Mouse (Mus musculus) layer of hippocampus, postnatal 14 days (tissue): Measurements from ENCODE around the gene Hyal3. TPM values are rescaled to one million over a fixed set of nuclear protein-coding genes. Genes with fewer than 3 reads are reported as not detected.
A peak's percentile ranks its signal among the peaks of the same experiment; 100 is the strongest.

Experiments
- DNase-seq, 2 experiments: peaks; one replicate each; pipeline ENCODE4 v3.0.0; 2021 to 2022; ENCODE audit warnings: low spot score in 2 of 2, mixed read lengths in 1 of 2
- total RNA-seq, 2 experiments: library from RNA; stranded (reverse); gene quantifications; 2 replicates each; pipeline ENCODE4 v1.2.3; 2021

The Hyal3 gene
- total RNA-seq, 2 experiments from 2014 or later = 0.95 to 1.5 TPM

DNA sequence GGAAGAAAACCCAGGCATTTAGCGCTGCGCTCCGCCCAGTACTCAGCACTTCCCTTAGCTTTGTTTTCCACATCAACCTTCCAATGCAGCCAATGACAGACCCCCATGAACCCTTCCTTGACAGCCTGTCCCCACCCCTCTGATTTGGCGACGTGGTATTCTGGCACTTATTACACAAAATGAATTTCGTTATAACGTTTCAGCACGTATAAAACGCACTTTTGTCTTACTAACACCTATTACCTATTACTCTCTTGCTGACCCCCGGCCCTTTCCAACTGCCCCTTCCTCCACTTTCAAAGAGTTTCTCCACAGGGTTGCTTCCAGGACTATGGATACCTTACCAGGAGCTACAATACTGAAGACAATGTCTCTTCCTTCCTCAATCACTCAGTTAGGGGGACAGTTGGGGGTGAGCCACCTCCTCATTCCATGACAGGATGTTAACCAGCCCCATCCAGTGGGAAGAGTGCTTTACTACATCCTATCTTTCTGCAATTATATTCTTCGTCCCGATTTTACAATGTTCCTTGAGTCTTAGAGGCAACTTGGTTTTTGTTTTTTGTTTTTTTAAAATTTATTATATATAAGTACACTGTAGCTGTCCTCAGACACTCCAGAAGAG is 32.4 kb downstream of the Hyal3 start:
- DNase-seq = no peak

DNA sequence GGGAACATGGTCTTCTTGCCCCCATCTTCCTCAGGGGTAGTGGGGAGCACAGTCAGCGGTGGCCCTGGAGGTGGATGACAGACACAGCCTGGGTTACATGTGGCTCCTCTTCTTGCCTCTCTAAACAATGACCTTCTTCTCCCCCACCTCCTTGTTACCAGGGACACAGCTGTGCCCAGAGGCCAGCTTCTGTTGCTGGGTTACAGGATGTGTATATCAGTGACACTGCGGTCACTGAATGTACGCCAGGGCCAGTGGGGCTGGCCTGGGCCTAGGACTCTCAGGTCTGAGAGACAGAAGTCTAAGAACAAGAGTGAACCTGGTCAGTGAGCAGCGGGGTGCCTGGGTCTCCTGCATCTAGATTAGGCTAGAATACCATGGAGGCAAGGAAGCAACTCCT is 34.4 kb downstream of the Hyal3 start:
- no peak for DNase-seq

DNA sequence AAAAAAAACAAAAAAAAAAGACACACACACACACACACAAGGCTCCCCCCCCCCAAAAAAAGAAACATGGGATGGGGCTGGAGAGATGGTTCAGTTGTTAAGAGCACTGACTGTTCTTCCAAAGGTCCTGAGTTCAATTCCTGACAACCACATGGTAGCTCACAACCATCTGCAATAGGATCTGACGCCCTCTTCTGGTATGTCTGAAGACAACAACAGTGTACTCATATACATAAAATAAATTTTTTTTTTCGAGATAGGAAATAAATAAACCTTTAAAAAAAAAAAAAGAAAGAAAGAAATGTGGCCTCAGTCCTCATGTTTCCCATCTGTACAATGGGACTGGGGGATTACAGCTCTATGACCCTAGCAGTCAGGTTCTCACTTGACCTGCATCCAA is 36.8 kb downstream of the Hyal3 start:
- DNase-seq = no peak

DNA sequence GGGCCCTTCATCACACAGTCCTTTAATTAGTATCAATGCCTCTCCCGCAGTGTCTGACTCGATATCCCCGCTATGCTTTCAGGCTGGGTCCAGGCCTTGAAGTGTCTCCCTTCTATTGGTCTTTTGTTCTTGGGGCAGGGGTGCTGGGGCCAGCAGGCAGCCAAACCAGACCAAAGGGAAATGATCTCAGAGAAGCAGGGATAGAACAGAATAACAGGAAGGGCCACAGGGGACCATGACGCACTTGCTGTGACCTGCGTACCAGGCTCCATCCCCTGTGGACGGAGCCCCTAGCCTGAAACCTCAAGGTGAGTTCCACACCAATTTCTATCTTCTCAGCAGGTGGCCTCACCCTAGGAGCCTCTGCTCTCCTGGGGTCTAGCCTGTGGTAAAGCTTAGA is 37.5 kb downstream of the Hyal3 start:
- DNase-seq = no peak

DNA sequence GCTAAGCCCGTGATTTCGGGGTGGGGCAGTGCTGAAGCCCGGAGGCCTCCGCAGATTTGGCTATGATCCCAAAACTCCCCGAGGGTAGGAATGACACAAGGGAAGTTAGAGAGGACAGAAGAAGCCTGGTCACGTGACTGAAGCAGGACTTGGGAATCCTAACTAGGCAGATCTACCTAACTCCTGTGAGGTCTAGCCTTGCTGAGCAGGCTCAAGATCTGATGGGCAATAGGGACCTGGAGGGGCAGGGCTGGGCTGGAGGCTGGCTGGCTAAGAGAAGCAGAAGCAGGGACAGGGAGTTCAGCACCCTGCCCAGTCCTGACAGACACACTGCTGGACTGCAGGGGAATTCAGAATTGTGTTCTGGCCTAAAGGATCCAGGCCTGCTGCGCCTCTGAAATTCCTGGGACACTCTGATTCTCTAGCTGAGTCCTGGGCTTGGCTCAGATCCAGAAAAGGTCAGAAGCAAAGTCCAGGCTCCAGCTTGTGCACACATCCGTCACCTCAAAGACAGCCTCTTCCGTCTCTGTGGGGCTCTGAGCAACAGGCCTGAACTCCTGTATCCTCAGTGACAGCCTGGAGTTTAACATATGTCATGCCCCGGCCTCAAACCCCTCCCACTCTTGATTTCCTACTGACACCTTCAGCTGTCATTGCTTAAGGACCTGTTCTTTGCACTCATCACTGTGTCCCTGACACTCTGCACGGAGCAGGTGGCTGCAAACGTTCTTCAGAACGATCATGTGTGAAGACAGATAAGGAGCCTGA is 38.3 kb downstream of the Hyal3 start:
- DNase-seq = no peak

DNA sequence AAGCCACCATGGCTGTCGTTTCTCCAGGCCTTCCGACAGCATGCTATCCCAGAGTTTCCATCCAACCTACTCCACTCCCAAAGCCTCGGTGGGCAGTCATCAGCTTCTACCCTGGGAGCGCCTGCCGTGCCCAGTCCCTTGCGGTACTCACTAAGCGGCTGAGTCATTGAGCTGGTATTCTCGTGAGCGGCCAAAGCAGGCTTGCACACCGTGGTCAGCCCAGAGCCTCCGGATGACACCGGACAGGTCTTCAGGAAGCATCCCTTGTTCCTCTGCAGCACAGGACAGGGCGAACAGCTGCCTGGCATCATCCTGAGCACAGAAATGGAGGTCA is 38.9 kb downstream of the Hyal3 start:
- no peak for DNase-seq

DNA sequence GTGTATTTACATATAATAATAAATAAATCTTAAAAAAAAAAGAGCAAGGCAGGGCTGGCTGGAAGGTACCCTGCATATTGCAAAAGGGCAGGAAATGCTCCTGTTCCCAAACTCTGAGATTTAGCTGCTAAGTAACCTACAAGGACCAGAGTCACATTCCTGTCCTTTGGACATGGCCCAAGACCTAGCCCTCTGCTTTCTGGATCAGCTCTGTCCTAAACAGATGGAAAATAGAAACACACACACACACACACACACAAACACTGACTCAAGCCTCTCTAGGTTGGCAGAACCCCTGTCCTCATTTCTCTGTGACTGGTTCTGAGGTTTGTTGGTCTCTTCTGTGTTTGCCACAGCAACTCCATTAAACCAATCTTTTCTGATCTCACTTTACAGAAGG is 40.3 kb downstream of the Hyal3 start:
- no peak for DNase-seq

DNA sequence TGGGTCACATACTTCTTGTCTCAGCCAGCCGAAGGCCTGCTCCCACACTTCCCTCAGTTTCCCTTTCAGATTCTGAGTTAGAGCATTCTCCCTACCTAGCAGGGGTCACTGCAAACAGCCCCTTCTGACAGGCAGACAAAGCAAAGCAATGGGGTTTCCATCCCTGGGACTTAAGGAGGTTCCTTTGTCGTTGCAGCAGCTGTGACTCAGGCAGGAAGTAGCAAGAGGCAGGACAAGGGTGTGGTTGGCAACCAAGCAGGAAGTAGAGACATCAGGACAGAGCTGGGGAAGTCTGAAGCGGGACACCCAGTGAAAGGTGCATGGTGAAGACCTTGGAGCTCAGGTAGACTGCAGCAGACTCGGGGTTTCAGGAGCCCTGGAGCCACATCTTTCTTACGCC is 43.9 kb downstream of the Hyal3 start:
- no peak for DNase-seq

DNA sequence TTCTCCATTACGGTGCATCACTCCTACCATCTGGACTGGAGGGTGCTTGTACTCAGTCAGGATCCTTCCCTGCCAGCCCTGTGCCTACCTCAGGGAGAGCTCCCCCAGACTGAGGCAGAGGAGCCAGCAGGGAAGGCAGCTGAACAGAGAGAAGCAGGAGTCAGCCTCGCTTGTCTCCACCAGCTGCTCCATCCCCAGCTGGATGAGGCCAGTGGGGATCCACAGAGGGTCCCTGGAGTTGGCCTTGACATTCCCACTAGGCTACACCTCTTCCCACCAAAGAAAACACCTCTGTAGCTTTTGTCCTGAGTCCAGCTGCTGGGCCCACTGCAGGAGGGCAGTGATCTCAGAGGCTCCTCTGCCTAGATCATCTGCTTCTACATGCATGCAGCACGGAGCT is 44.3 kb downstream of the Hyal3 start:
- DNase-seq = no peak

- DNase-seq = no peak
Observed at GRCm38 (mm10) chr9:107625351-107626128, 44.9 kb downstream of the Hyal3 start.

- DNase-seq = no peak
Observed at GRCm38 (mm10) chr9:107626158-107626843, 45.7 kb downstream of the Hyal3 start.

DNA sequence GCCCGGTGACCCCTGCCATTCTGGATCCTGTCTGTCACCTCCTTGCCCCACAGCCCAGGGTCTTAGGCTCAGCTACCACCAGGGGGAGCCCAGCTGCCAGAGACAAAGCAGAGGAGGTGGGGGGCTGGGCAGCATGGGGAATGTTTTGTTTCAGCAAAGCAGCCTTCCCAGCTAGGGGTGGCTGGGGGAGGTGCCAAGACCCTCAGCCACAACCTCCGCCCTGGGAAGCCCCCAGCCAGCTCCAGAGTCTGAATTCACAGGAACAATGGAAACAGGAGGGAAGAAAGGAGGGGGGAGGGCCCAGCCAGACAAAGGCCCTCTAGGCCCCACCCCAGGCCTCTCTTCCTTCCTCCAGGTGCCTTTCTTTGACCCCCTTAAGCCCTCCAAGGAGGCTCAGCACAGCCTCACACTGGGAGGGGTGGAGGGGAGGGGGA is 46.2 kb downstream of the Hyal3 start:
- DNase-seq = peak; percentile 79 to 81

DNA sequence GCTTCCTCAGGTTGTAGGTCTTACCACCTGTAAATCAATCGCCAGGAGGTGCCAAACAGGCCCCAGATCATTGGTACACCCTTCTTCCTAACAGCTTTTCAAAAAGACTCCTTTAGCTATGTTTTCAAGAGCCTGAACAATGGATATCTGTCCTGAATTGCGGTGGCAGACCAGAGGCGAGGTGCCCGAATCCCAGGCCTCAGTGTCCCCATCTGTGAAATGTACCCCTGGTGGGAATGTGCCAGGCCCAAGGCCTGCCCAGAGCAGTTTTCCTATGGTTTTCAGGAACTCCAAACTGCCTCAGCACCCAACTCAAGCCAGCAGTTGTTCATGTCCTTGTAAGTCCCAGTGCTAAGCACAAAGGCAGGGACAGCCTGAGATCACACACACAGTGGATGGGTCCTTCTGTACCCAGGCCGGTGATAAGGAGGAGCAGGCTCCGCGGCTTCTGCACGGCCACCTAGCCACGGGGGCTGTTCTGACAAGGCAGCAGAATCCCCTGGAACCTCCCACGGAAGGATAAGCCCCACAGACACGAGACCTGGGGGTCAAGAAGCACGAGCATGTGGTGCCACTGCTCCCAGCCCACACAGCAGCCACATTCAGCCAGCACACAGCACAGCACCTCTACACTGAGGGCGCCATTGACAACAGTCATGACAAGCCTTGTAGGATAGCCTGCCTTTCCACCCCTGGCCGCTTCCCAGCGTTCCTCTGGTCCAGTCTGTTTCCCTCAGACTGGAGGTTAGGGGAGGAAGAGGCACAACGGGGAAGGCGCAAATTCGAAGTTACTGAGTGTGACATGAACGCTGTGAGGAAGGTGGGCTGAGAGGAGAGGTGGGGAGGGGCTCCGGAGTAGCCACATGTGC is 47.0 kb downstream of the Hyal3 start:
- no peak for DNase-seq

- DNase-seq = no peak
Observed at GRCm38 (mm10) chr9:107628721-107629410, 48.2 kb downstream of the Hyal3 start.

DNA sequence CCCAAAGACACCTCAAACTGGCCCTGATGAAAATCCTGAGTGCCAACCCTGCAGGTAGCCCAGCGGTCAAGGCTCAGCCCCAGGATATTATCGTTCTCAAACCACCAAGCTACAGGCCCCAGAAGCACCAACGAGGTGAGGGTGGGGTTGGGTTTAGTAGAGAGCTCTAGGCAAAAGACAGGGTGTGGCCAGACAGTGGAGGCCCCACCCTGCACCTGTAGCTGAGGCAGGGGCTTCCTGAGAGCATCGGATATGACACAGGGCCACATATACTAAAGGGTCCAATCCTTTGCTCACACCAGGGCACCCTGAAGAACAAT is 48.8 kb downstream of the Hyal3 start:
- no peak for DNase-seq

- peak; percentile 43 to 45 for DNase-seq
Observed at GRCm38 (mm10) chr9:107629901-107630425, 49.3 kb downstream of the Hyal3 start.

- DNase-seq = peak; percentile 54 to 76
Observed at GRCm38 (mm10) chr9:107630576-107630975, 50.0 kb downstream of the Hyal3 start.

DNA sequence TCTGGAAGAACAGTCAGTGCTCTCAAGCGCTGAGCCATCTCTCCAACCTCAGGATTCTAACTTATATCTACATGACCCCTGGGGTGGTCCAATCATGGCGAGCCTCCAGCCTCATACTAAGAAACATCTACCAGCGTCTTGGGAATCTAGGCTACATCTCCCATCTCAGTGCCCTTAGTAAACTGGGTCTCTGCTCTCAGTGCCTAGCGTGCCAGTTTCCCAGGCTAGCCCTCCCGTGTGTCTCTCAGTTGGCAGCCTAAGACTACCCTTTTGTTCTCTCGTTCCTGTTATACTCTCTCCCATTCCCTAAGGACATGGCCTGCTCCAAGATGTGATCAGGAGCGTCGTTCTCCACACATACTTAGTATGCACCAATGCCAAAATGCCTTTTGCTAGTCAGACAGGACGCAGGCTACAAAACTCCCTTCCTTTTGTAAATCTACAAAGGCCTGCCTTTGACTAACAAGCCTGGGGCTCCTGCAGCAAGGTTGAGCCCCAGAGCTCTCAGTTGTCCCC is 50.8 kb downstream of the Hyal3 start:
- DNase-seq = no peak

DNA sequence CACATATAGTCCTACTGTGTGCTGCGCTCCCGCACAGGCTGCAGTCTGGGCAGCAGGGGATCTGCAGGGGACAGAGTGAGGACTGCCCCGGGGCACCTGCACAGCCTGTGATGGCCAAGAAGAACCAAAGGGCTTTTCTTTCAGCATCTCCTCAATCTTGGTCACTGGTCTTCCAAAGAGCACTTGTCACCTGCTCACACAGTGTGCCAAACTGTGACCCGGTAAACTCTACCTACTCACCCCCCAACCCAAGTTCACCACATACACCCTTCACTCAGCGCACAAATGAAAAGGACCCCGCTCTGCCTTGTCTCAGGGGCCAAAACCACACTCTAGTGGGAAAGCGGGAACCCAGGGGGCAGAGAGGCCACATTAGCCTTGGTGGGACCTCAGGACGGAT is 51.2 kb downstream of the Hyal3 start:
- no peak for DNase-seq

- DNase-seq = no peak
Observed at GRCm38 (mm10) chr9:107632478-107632877, 51.9 kb downstream of the Hyal3 start.
